Mouse (Mus musculus) thymus, adult 2 months (tissue): ENCODE measurements around the gene Ano8.

Experiments
- CTCF ChIP-seq: fragments of 200-500 bp; IDR thresholded peaks from 2 replicates; pipeline ENCODE4 v1.5.1; 2012; ENCODE audit warnings: mild to moderate bottlenecking, control low read depth, low read length, moderate library complexity, borderline replicate concordance; ENCODE audit not compliant: control insufficient read depth, poor library complexity, insufficient read depth; ENCODE audit errors: extremely low read depth
- POLR2A ChIP-seq: fragments of 200-500 bp; IDR thresholded peaks from 2 replicates; pipeline ENCODE4 v1.6.1; 2012; ENCODE audit warnings: mild to moderate bottlenecking, low read length, control low read depth, moderate library complexity; ENCODE audit not compliant: control insufficient read depth, poor library complexity, insufficient read depth; ENCODE audit errors: extremely low read depth

- no peak for TF ChIP-seq POLR2A
- no peak for TF ChIP-seq CTCF
Observed at GRCm38 (mm10) chr8:71511644-71512043, 25.9 kb upstream of the Ano8 start, which contains the start of gene Plvap.
